Mouse (Mus musculus) T-helper 2 cell (primary cell): ENCODE data around the gene Ncoa5.

Source experiments
- in situ Hi-C: fragments of 300-600 bp; cut with MboI, MseI; formaldehyde crosslinking; loops from one replicate; pipeline ENCODE4 v1.15.1; 2025; ENCODE audit warnings: high pct_unique_total_duplicates

The Ncoa5 gene

GRCm38 (mm10) chr2:164995976-164996375 is 38.7 kb downstream of the Ncoa5 start:
- in situ Hi-C loops: loop anchor here (25.0 kb wide), 1 partner anchor 1516 kb away; no protein-coding TSS in a partner anchor

- in situ Hi-C loops: loop anchor here (25.0 kb wide), 1 partner anchor 1517 kb away; no protein-coding TSS in a partner anchor
Measured at GRCm38 (mm10) chr2:164994659-164995428, 39.8 kb downstream of the Ncoa5 start.

- in situ Hi-C loops: loop anchor here (25.0 kb wide), 1 partner anchor 1518 kb away; no protein-coding TSS in a partner anchor
Measured at GRCm38 (mm10) chr2:164994156-164994555, 40.5 kb downstream of the Ncoa5 start.

GRCm38 (mm10) chr2:164991808-164992207 is 42.9 kb downstream of the Ncoa5 start:
- in situ Hi-C loops: loop anchor here (25.0 kb wide), 1 partner anchor 1520 kb away; no protein-coding TSS in a partner anchor

GRCm38 (mm10) chr2:164991111-164991510 is 43.6 kb downstream of the Ncoa5 start:
- in situ Hi-C loops: loop anchor here (25.0 kb wide), 1 partner anchor 1521 kb away; no protein-coding TSS in a partner anchor

- in situ Hi-C loops: loop anchor here (10.0 to 25.0 kb wide), 2 partner anchors 344 to 1524 kb away; no protein-coding TSS in a partner anchor
Measured at GRCm38 (mm10) chr2:164988777-164989176, 45.9 kb downstream of the Ncoa5 start.

- in situ Hi-C loops: loop anchor here (10.0 to 25.0 kb wide), 2 partner anchors 342 to 1526 kb away; no protein-coding TSS in a partner anchor
Measured at GRCm38 (mm10) chr2:164986371-164987027, 48.2 kb downstream of the Ncoa5 start.

- in situ Hi-C loops: loop anchor here (10.0 to 25.0 kb wide), 2 partner anchors 341 to 1526 kb away; no protein-coding TSS in a partner anchor
Measured at GRCm38 (mm10) chr2:164985962-164986361, 48.7 kb downstream of the Ncoa5 start.

- in situ Hi-C loops: loop anchor here (10.0 to 25.0 kb wide), 2 partner anchors 335 to 1533 kb away; no protein-coding TSS in a partner anchor
Measured at GRCm38 (mm10) chr2:164979749-164980148, 54.9 kb downstream of the Ncoa5 start.

- in situ Hi-C loops: loop anchor here (25.0 kb wide), 1 partner anchor 1537 kb away; no protein-coding TSS in a partner anchor
Measured at GRCm38 (mm10) chr2:164975611-164976010, 59.1 kb downstream of the Ncoa5 start.

- in situ Hi-C loops: no loop called here
Measured at GRCm38 (mm10) chr2:164972646-164973045, 62.0 kb downstream of the Ncoa5 start.

GRCm38 (mm10) chr2:164970631-164971196 is 64.0 kb downstream of the Ncoa5 start:
- in situ Hi-C loops: no loop called here

GRCm38 (mm10) chr2:164969348-164969781 is 65.3 kb downstream of the Ncoa5 start:
- in situ Hi-C loops: no loop called here

- in situ Hi-C loops: no loop called here
Measured at GRCm38 (mm10) chr2:164968451-164968851, 66.2 kb downstream of the Ncoa5 start.

- in situ Hi-C loops: no loop called here
Measured at GRCm38 (mm10) chr2:164967761-164968440, 66.8 kb downstream of the Ncoa5 start.

GRCm38 (mm10) chr2:164967193-164967592 is 67.5 kb downstream of the Ncoa5 start:
- in situ Hi-C loops: no loop called here

GRCm38 (mm10) chr2:164966381-164966780 is 68.3 kb downstream of the Ncoa5 start:
- in situ Hi-C loops: no loop called here

- in situ Hi-C loops: no loop called here
Measured at GRCm38 (mm10) chr2:164964981-164965380, 69.7 kb downstream of the Ncoa5 start.

- in situ Hi-C loops: no loop called here
Measured at GRCm38 (mm10) chr2:164964242-164964894, 70.3 kb downstream of the Ncoa5 start.

- in situ Hi-C loops: no loop called here
Measured at GRCm38 (mm10) chr2:164962183-164962580, 72.5 kb downstream of the Ncoa5 start.
